Mouse (Mus musculus): Measurements from ENCODE around the gene Por. TPM values are rescaled to one million over a fixed set of nuclear protein-coding genes. Genes with fewer than 3 reads are reported as not detected.

Por gene
- total RNA-seq, 1 experiment from 2014 or later = 75.9 TPM

DNA sequence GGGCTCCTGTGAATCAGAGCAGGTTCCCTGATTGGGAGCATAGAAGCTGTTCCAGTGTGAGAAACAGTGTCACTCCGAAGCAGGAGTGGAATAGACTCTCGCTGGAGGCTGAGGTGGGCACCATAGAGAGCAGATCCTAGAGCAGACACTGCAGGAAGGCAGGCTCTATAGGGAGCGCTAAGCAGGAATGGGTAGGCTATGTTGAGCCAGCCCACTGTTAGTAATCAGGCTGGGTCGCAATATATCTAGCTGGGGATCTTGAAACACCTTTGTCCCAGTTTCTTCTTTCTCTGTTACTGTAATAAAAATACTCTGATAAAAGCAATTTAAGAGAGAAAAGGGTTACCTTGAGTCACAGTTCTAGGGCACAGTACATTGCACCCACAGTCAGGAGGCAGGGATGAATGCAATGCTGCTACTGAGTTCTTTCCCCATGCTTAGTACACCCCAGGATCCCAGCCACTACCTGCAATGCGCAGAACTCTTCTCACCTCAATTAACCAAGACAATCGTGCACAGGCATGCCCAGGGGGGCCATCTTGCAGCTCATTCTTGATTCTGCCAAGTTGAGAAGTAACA is 11.2 kb downstream of the Por start:
- no peak for ATAC-seq (replicated peaks in 1 of 2; ENCODE audit: insufficient read depth in 1 of 2, low FRiP score in 2 of 2, low TSS enrichment in 1 of 2, low read depth in 1 of 2, poor library complexity in 2 of 2, severe bottlenecking in 2 of 2)

DNA sequence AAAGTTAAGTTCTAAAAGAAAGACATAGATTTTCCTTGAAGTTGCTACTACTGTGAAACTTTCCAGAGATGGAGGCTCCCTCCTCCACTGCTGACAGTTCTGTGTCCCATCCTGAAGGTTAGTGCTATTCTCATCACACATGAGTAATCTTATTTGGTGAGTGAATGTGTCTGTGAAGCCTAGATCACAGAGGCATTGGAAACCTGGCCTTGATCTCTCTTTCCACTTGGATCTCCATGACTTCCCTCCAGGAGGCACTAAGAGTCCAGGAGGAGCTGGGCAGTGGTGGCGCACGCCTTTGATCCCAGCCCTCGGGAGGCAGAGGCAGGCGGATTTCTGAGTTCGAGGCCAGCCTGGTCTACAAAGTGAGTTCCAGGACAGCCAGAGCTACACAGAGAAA is 12.2 kb downstream of the Por start:
- ATAC-seq (replicated peaks in 1 of 2; ENCODE audit: insufficient read depth in 1 of 2, low FRiP score in 2 of 2, low TSS enrichment in 1 of 2, low read depth in 1 of 2, poor library complexity in 2 of 2, severe bottlenecking in 2 of 2) = no peak

DNA sequence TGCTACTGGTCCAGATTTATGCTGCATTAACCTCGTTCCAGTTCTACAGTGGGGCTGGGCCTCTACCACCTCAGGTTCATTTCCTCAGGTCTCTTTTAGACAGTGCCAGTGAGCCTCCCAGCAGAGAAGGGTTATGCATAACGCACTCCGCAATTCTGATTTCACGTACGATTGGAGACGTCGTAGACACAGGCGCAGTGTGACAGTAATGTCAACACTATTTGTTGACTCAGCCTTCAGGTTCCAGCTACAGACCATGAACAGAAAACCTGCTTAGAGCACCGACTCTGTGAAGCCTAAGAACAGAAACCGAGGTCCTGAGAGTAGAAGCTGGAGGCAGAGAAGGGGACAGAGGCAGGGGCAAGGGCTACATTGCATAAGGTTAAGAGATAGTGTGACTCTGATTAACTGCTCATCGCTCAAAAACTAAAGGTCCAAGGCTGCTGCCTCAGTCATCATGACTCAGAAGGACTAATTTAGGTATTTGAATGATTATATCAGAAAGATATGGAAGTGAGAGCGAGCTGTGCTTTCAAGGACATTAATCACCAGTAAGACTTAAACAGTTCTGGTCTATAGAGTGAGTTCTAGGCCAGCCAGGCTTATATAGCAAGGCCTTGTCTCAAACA is 13.2 kb downstream of the Por start:
- no peak for ATAC-seq (replicated peaks in 1 of 2; ENCODE audit: insufficient read depth in 1 of 2, low FRiP score in 2 of 2, low TSS enrichment in 1 of 2, low read depth in 1 of 2, poor library complexity in 2 of 2, severe bottlenecking in 2 of 2)

DNA sequence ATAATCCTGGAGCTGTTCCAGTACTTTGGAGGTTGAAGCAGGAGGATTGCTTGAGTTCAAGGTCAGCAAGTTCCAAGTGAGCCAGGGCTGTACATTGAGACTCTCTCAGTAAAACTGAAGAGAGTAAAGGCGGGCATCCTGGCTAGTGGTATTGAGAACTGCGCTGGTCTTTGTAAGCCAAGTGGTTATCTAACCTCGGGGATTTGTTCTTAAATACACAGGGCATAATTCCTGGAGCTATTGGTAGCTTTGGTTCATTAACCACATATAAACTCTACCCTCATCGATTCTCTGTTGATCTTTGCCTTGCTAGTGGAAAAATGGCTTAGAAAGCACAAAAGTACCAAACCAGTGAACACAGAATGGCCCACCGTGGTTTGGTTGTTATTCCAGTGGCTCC is 20.6 kb downstream of the Por start:
- no peak for ATAC-seq (replicated peaks in 1 of 2; ENCODE audit: insufficient read depth in 1 of 2, low FRiP score in 2 of 2, low TSS enrichment in 1 of 2, low read depth in 1 of 2, poor library complexity in 2 of 2, severe bottlenecking in 2 of 2)

DNA sequence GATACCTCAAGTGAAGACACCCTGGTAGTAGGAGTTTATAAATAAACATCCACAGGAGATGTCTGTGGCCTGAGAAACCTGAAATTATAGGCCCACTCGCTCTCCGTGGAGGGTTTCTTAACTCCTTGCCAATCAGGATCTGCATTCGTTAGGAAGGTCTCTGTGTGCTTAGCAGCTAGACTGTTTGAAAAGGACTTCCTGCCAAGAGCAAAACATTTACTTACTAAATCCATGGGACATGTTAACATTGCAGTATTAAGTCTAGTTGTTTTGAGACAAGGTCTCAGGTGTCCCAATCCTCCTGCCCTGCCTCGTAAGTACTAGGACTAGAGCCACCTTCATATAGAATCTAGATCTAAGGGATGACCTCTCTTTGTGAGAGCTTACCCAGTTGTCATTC is 21.4 kb downstream of the Por start:
- ATAC-seq (replicated peaks in 1 of 2; ENCODE audit: insufficient read depth in 1 of 2, low FRiP score in 2 of 2, low TSS enrichment in 1 of 2, low read depth in 1 of 2, poor library complexity in 2 of 2, severe bottlenecking in 2 of 2) = no peak

DNA sequence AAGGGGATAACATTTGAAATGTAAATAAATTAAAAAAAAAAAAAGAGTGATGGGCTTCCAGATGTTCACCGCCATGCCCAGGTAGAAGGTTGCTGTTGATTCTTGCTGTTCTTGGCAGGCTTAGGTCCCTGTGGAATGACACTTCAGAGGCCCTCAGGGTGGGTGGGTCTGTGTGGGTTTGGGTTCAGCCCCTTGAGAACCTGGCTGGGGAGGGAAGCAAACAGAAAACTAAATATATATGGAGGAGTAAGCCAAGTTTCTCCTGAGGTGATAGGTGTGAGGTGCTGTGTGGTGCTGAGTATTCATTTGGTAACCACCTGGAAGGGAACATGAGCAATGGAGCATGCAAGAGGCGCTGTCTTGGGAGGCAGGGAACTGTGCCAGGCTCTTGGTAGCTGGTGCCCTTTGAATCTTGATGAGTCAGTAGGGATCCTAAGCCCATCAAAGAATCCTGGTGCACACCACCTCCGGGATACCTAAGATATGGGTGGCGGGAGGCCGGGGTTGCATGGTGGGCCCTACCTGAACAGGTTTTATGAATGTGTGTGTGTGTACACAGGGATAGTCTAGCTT is 23.5 kb downstream of the Por start:
- ATAC-seq (replicated peaks in 1 of 2; ENCODE audit: insufficient read depth in 1 of 2, low FRiP score in 2 of 2, low TSS enrichment in 1 of 2, low read depth in 1 of 2, poor library complexity in 2 of 2, severe bottlenecking in 2 of 2) = no peak

DNA sequence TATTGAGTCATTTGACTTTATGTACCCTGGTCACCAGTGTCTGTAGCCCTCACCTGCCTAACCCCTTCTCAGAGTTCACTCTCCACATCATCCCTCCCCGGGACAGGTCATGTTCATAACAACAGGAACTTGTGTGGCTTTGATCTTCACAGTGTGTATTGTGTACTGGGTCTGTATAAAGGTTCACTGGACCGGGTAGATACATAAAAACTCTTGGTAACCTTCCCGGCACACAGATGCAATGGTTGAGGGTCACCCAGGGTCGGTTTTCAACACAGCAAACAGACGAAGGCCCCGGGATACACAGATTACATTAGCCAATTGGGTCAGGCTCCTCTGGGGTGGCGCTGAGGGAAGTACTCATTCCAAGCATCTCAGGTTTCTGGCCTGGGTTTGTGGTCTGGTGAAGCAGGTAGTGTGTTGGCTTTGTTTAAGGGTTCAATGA is 25.5 kb downstream of the Por start:
- ATAC-seq (replicated peaks in 1 of 2; ENCODE audit: insufficient read depth in 1 of 2, low FRiP score in 2 of 2, low TSS enrichment in 1 of 2, low read depth in 1 of 2, poor library complexity in 2 of 2, severe bottlenecking in 2 of 2) = no peak

DNA sequence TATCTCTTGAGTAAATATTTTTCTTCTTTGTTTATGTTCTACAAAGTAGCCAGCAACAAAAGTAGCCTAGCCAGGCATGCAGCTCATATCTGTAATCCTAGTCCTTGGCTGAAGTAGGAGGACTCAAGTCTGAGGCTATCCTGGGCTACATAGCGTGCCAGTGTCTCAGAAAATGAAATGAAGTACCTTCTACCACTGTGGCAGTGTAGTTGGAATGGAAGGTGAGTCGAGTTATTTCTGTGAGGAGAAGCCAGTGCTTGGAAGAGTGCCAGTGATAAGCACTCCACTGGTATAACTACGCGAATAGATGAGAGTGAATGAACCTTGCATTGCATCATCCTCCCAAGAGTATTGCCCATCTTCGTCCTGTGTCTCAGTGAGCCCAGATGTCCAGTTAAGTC is 27.9 kb downstream of the Por start:
- no peak for ATAC-seq (replicated peaks in 1 of 2; ENCODE audit: insufficient read depth in 1 of 2, low FRiP score in 2 of 2, low TSS enrichment in 1 of 2, low read depth in 1 of 2, poor library complexity in 2 of 2, severe bottlenecking in 2 of 2)

DNA sequence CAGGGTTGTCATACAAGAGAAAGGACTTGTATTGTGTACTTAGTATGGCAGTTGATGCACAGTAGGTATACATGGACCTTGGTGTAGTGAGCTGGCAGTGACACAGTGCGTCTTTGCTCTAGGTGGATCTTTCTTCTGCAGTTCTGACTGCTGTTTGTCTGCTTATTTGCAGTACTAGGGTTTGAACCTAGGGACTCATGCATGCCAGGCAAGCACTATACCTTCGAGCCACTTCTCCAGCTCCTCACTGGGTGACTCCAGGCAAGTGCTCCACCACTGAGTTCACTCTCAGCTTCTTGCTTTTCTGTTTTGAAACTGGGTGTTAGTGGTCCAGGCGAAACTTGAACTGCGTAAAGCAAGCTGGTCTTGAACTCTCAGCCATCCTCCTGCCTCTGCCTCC is 31.8 kb downstream of the Por start:
- no peak for ATAC-seq (replicated peaks in 1 of 2; ENCODE audit: insufficient read depth in 1 of 2, low FRiP score in 2 of 2, low TSS enrichment in 1 of 2, low read depth in 1 of 2, poor library complexity in 2 of 2, severe bottlenecking in 2 of 2)

DNA sequence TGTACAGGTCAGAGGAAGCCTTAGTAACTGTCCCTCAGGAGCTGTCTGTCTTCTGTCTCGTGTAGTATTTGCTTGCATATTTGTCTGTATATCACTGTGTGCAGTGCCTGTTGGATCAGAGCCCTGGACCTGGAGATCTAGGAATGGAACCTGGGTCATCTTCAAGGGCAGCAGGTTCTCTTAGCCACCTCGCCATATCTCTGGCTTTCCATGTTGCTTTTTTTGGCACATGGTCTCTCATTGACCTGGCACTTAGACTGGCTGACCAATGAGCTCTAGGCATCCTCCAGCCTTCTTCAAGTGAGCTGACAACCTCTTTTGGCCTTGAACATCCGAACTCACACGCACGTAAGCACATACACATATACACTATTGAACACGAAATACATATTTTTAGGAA is 32.4 kb downstream of the Por start:
- no peak for ATAC-seq (replicated peaks in 1 of 2; ENCODE audit: insufficient read depth in 1 of 2, low FRiP score in 2 of 2, low TSS enrichment in 1 of 2, low read depth in 1 of 2, poor library complexity in 2 of 2, severe bottlenecking in 2 of 2)

DNA sequence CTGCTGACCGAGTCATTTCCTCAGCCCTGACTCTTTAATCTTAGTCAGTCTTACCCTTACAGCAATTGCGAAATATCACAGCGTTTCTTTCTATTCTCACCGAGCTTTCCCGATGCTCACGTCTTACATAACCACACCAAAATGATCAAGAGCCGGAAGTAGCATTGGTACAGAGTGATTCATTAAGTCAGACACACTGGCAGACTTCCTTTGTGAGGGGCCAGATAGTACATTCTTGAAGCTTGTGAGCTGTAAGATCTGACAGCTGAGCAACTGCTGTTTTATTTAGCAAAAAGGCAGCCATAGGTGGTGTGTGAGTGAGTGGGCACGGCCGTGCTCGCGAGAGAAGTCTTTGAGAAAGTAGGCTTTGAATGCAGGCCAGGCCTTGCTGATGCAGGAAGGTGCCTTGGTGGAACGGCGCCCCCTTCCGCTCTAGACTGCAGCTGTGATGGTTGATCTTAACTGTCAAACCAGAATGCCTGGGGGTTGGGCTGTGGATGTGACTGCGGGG is 32.9 kb downstream of the Por start:
- ATAC-seq (replicated peaks in 1 of 2; ENCODE audit: insufficient read depth in 1 of 2, low FRiP score in 2 of 2, low TSS enrichment in 1 of 2, low read depth in 1 of 2, poor library complexity in 2 of 2, severe bottlenecking in 2 of 2) = peak; percentile 84 to 86

DNA sequence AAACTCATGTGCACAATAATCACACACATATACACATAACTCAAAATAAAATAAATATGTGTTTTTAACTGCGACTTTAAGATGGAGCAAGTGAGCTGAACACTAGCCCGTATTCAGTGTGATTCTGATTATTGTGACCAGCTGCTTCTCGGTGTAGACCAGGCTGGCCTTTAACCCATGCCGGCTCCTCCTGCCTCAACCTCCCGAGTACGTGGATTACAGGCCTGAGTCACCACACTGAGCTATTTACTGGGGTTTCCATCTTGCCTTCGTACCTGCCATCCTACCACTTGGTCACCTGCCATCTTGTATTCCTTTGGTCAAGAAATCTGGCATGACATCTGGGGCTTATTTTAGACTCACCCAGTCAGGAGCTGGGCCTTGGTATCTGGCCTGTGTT is 33.6 kb downstream of the Por start:
- ATAC-seq (replicated peaks in 1 of 2; ENCODE audit: insufficient read depth in 1 of 2, low FRiP score in 2 of 2, low TSS enrichment in 1 of 2, low read depth in 1 of 2, poor library complexity in 2 of 2, severe bottlenecking in 2 of 2) = no peak

DNA sequence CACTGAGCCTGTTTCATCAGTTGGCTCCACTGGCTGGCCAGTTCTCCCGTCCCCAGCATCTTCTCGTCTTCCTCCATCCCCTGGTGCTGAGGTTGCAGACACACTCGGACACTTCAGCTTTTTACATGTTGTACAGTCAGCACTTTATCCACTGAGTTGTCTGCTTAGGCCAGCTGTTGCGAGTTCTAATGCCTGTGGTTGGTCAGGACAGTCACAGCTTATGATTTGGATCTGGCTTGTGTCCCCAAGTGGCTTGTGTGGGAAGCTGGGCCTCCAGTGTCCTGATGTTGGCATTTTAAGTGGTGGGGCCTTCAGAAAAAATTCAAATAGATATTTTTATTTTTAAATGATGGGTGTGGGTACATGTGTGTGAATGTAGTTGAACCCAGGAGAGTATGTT is 35.5 kb downstream of the Por start:
- no peak for ATAC-seq (replicated peaks in 1 of 2; ENCODE audit: insufficient read depth in 1 of 2, low FRiP score in 2 of 2, low TSS enrichment in 1 of 2, low read depth in 1 of 2, poor library complexity in 2 of 2, severe bottlenecking in 2 of 2)

DNA sequence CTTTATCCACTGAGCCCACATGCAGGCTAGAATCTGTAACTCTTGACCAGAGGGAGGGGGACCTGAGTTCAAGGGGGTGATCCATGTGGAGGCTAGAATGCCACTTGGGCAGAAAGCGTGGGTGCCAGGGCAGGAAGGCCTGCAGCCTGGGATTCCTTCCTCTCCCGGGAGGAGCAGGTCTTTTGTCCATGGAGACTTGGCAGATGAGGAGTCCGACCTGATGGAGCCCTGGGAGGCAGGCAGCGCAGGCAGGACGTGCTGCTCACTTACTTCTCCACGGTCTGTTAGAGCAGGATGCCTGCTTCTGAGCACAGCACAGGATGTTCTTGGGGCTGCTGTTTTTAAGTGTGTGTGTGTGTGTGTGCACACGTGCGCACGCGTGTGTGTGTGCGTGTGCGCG is 37.2 kb downstream of the Por start:
- no peak for ATAC-seq (replicated peaks in 1 of 2; ENCODE audit: insufficient read depth in 1 of 2, low FRiP score in 2 of 2, low TSS enrichment in 1 of 2, low read depth in 1 of 2, poor library complexity in 2 of 2, severe bottlenecking in 2 of 2)

DNA sequence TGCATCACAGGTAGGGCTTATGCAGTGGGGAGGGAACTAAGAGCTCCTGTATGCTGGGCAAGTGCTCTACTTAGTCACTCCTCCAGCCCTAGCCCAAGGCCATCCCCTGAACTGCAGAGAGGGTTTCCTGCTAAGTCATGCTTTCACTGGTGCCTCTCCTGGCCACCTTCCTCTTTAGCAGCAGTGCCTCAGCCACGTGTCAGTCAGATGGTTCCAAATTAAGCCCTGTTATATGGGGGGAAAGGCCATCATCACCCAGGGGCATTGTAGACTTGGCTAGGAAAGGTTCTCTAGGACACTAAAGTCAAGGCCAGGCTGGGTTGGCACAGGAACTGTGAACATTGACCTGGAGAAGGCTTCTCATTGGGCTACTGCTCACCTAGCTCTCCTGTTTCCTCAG is 38.0 kb downstream of the Por start:
- peak; percentile 81 to 84 for ATAC-seq (replicated peaks in 1 of 2; ENCODE audit: insufficient read depth in 1 of 2, low FRiP score in 2 of 2, low TSS enrichment in 1 of 2, low read depth in 1 of 2, poor library complexity in 2 of 2, severe bottlenecking in 2 of 2)

DNA sequence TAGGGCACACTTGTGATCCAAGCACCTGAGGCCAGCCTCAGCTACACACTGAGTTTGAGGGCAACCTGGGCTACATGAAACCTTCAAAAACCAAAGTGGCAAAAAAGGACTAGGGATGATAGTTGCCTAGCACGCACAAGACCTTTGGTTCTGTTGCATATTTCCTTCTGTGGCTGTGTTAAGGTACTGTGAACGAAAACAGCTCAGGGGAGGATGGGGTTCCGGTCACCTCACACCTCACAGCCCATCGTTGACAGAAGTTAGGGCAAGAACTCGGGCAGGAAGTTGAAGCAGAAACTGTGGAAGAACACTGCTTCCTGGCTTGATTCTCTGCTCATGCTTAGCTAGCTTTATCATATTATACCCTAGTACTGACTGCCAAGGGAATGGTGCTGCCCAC is 39.9 kb downstream of the Por start:
- ATAC-seq (replicated peaks in 1 of 2; ENCODE audit: insufficient read depth in 1 of 2, low FRiP score in 2 of 2, low TSS enrichment in 1 of 2, low read depth in 1 of 2, poor library complexity in 2 of 2, severe bottlenecking in 2 of 2) = no peak

DNA sequence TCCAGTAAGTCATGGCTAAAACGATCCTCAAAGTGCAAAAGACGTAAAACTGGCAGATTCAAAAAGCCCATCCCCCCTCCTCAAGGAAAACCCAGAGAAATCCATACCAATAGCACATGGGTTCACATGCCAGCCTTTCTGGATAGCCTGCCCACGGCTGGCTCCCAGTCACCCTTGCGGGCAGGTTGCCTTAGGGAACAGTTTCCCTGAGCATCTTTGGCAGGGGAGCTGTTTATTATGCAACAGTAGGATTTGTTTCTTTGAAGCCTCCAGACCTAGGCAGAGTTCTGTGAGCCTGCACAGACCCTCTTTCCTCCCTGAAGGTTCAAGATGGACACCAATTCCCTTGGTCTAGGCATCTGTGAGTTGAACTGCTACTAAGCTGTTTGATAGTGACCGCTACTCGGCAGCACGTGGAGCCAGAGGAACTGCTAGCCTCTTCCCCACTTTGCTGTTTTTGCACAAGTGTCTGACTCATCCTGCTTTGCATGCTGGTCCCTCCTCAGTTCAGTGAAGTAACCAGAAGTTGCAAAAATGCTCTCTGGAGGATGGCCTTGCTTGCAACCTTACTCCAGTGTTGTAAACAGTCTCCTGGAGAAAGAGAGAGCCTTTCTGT is 40.9 kb downstream of the Por start:
- peak in 1 of 2 experiments; percentile 33; a peak in 1 of 4 replicates for ATAC-seq (replicated peaks in 1 of 2; ENCODE audit: insufficient read depth in 1 of 2, low FRiP score in 2 of 2, low TSS enrichment in 1 of 2, low read depth in 1 of 2, poor library complexity in 2 of 2, severe bottlenecking in 2 of 2)

DNA sequence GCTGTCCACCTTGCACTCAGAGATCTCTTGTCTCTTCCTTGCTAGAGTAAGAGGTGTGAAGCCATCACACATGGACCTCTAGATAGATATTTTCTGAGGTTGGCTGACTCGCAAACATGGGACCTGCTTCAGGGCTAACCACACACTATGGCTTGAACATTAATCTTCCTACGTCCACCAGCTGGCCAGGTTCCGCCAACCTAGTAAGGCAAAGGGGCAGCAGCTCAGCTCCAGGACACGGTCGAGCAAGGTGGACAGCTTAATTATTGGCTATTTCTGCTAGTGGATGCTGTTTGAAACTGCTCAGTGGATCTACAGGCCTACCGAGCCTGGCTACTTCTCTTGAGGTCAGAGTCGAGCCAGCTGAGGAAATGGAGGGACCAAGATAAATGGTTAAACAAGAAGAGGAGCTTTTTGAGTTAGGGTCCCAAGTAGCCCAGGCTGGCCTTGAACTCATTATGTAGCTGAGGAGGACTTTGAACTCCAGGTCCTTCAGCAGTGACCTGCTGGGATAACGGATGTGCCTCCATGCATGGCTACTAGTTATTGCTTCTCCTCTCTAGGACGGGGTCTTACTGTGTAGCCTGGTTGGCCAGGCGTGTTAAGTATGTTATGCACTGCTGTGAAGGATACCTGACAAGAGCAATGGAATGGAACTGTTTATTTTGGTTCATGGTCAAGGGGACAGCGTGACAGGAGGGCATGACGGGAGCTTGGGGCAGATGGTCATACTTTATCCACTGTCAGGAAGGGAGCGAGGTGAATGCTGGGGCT is 41.9 kb downstream of the Por start:
- ATAC-seq (replicated peaks in 1 of 2; ENCODE audit: insufficient read depth in 1 of 2, low FRiP score in 2 of 2, low TSS enrichment in 1 of 2, low read depth in 1 of 2, poor library complexity in 2 of 2, severe bottlenecking in 2 of 2) = no peak

All from hematopoietic stem cell, adult 5-6 weeks (primary cell).